Mouse (Mus musculus) thymus, adult 2 months (tissue): Measurements from ENCODE around the gene Lamtor4. TPM values are rescaled to one million over a fixed set of nuclear protein-coding genes. Genes with fewer than 3 reads are reported as not detected.

Source experiments
- DNase-seq: peaks from one replicate; pipeline ENCODE4 v3.0.0; 2021
- H3K27ac ChIP-seq: fragments of 200-500 bp; 2 replicates; pipeline ENCODE4 v1.5.1; 2012; ENCODE audit warnings: low read length, control low read depth; ENCODE audit not compliant: control insufficient read depth, insufficient read depth
- H3K27me3 ChIP-seq: fragments of 200-500 bp; 2 replicates; pipeline ENCODE4 v1.6.1; 2012; ENCODE audit warnings: mild to moderate bottlenecking, low read length, moderate library complexity, mixed read lengths; ENCODE audit not compliant: control insufficient read depth, insufficient read depth
- H3K36me3 ChIP-seq: fragments of 200-500 bp; 2 replicates; pipeline ENCODE4 v1.6.1; 2012; ENCODE audit warnings: mild to moderate bottlenecking, low read length, moderate library complexity; ENCODE audit not compliant: control insufficient read depth, insufficient read depth
- H3K4me1 ChIP-seq: fragments of 200-500 bp; replicated peaks from 2 replicates; pipeline ENCODE4 v1.6.1; 2012; ENCODE audit warnings: low read length; ENCODE audit not compliant: control insufficient read depth, insufficient read depth
- H3K4me3 ChIP-seq: fragments of 200-500 bp; 2 replicates; pipeline ENCODE4 v1.5.1; 2012; ENCODE audit warnings: mild to moderate bottlenecking, low read length, control low read depth, moderate library complexity; ENCODE audit not compliant: control insufficient read depth, insufficient read depth
- CTCF ChIP-seq: fragments of 200-500 bp; IDR thresholded peaks from 2 replicates; pipeline ENCODE4 v1.5.1; 2012; ENCODE audit warnings: mild to moderate bottlenecking, control low read depth, low read length, moderate library complexity, borderline replicate concordance; ENCODE audit not compliant: control insufficient read depth, poor library complexity, insufficient read depth; ENCODE audit errors: extremely low read depth
- POLR2A ChIP-seq: fragments of 200-500 bp; IDR thresholded peaks from 2 replicates; pipeline ENCODE4 v1.6.1; 2012; ENCODE audit warnings: mild to moderate bottlenecking, low read length, control low read depth, moderate library complexity; ENCODE audit not compliant: control insufficient read depth, poor library complexity, insufficient read depth; ENCODE audit errors: extremely low read depth
- WGBS: fragments of 180-500 bp; shearing (Covaris S2); methylation state at CpG from one replicate; pipeline ENCODE4 v1.1.7; 2018; 5-methylcytosine and 5-hydroxymethylcytosine counted together
- polyA plus RNA-seq: library from polyadenylated mRNA; depleted of rRNA; stranded (reverse); fragments of >200 nt; gene quantifications from 2 replicates; pipeline ENCODE4 v1.2.3, GENCODE M21; 2012; rRNA removed

Gene Lamtor4
- polyA plus RNA-seq, 1 experiment, result 162 TPM

GRCm38 (mm10) chr5:138280829-138281228 lies 25.5 kb downstream of the Lamtor4 start:
- TF ChIP-seq CTCF (no peak), POLR2A (no peak)
- Histone ChIP-seq H3K4me3 (no peak overlapping the region), H3K27me3 (no peaks in the 10 kb centered on the region), H3K27ac (no peak overlapping the region), H3K36me3 (no peaks in the 10 kb centered on the region), H3K4me1 (peaks cover 7% of the 10 kb centered on the region; the same call in 1 of the 2 replicates)
- DNase-seq, result no peak
- WGBS, result 93% methylated on average over 15 of the region's 15 CpGs

GRCm38 (mm10) chr5:138281798-138282197 lies 26.5 kb downstream of the Lamtor4 start:
- Histone ChIP-seq H3K4me1 (peaks cover 7% of the 10 kb centered on the region; the same call in 1 of the 2 replicates), H3K27ac (no peak overlapping the region), H3K27me3 (no peaks in the 10 kb centered on the region), H3K4me3 (no peak overlapping the region), H3K36me3 (no peaks in the 10 kb centered on the region)
- WGBS, result 53% methylated on average over 2 of the region's 2 CpGs
- no peak for DNase-seq
- no peak for TF ChIP-seq CTCF
- no peak for TF ChIP-seq POLR2A

- no peak overlapping the region for H3K4me3 ChIP-seq
- H3K27me3 ChIP-seq, result no peaks in the 10 kb centered on the region
- WGBS, result 74% methylated on average over 1 of the region's 1 CpGs
- no peak for TF ChIP-seq POLR2A
- TF ChIP-seq CTCF, result no peak
- H3K27ac ChIP-seq, result no peak overlapping the region
- no peak for DNase-seq
- H3K36me3 ChIP-seq, result no peaks in the 10 kb centered on the region
- H3K4me1 ChIP-seq, result peaks cover 7% of the 10 kb centered on the region; the same call in 1 of the 2 replicates
These were observed 28.3 kb downstream of the Lamtor4 start for GRCm38 (mm10) chr5:138283540-138283939.

GRCm38 (mm10) chr5:138287861-138288260 lies 32.6 kb downstream of the Lamtor4 start:
- Histone ChIP-seq H3K36me3 (no peaks in the 10 kb centered on the region), H3K4me1 (no peaks in the 10 kb centered on the region), H3K27me3 (no peaks in the 10 kb centered on the region), H3K27ac (no peak overlapping the region), H3K4me3 (no peak overlapping the region)
- TF ChIP-seq POLR2A (no peak), CTCF (no peak)
- DNase-seq, result peak; percentile 31
- WGBS, result 82% methylated on average over 3 of the region's 3 CpGs

GRCm38 (mm10) chr5:138291638-138292037 lies 36.4 kb downstream of the Lamtor4 start:
- H3K4me3 ChIP-seq, result no peak overlapping the region
- H3K27me3 ChIP-seq, result no peaks in the 10 kb centered on the region
- DNase-seq, result no peak
- H3K36me3 ChIP-seq, result no peaks in the 10 kb centered on the region
- no peak overlapping the region for H3K27ac ChIP-seq
- no peaks in the 10 kb centered on the region for H3K4me1 ChIP-seq
- WGBS, result 86% methylated on average over 1 of the region's 1 CpGs
- no peak for TF ChIP-seq POLR2A
- no peak for TF ChIP-seq CTCF

GRCm38 (mm10) chr5:138294158-138294557 lies 38.9 kb downstream of the Lamtor4 start:
- Histone ChIP-seq H3K36me3 (no peaks in the 10 kb centered on the region), H3K27ac (no peak overlapping the region), H3K4me3 (no peak overlapping the region), H3K4me1 (no peaks in the 10 kb centered on the region), H3K27me3 (no peaks in the 10 kb centered on the region)
- DNase-seq, result no peak
- TF ChIP-seq POLR2A (no peak), CTCF (no peak)

GRCm38 (mm10) chr5:138299613-138300012 lies 44.3 kb downstream of the Lamtor4 start:
- no peak overlapping the region for H3K27ac ChIP-seq
- TF ChIP-seq POLR2A (no peak), CTCF (no peak)
- no peaks in the 10 kb centered on the region for H3K36me3 ChIP-seq
- H3K4me3 ChIP-seq, result no peak overlapping the region
- no peaks in the 10 kb centered on the region for H3K27me3 ChIP-seq
- H3K4me1 ChIP-seq, result no peaks in the 10 kb centered on the region
- 98% methylated on average over 2 of the region's 2 CpGs for WGBS
- no peak for DNase-seq

Other genes with a start within 250 kb of the Lamtor4 start
- not detected in 2 replicates for gene Smok3a, start 234.2 kb upstream of the Lamtor4 start, polyA plus RNA-seq
- gene Smok3b, start 234.1 kb upstream of the Lamtor4 start, polyA plus RNA-seq, result not detected in 2 replicates
- gene Smok3c, start 202.3 kb upstream of the Lamtor4 start, polyA plus RNA-seq, result not detected in 2 replicates
- 5.1 and 5.9 TPM in 2 replicates for gene Zkscan1, start 170.4 kb upstream of the Lamtor4 start, polyA plus RNA-seq
- gene Zscan21, start 138.6 kb upstream of the Lamtor4 start, polyA plus RNA-seq, result 11.1 and 13.0 TPM in 2 replicates
- 3.3 and 3.6 TPM in 2 replicates for gene Zfp113, start 99.7 kb upstream of the Lamtor4 start, polyA plus RNA-seq
- 78.7 and 92.0 TPM in 2 replicates for gene Cops6, start 94.4 kb upstream of the Lamtor4 start, polyA plus RNA-seq
- 42.9 and 44.2 TPM in 2 replicates for gene Ap4m1, start 83.5 kb upstream of the Lamtor4 start, polyA plus RNA-seq
- 181 and 227 TPM in 2 replicates for gene Mcm7, start 83.1 kb upstream of the Lamtor4 start, polyA plus RNA-seq
- gene Taf6, start 68.0 kb upstream of the Lamtor4 start, polyA plus RNA-seq, result 106 and 108 TPM in 2 replicates
- 8.9 and 9.2 TPM in 2 replicates for gene Cnpy4, start 68.0 kb upstream of the Lamtor4 start, polyA plus RNA-seq
- gene Mblac1, start 61.2 kb upstream of the Lamtor4 start, polyA plus RNA-seq, result 6.7 and 7.6 TPM in 2 replicates
- gene Nxpe5, start 29.6 kb upstream of the Lamtor4 start, polyA plus RNA-seq, result 0.73 and 0.87 TPM in 2 replicates
- gene BC037034, start 8.6 kb downstream of the Lamtor4 start, polyA plus RNA-seq, result 142 and 146 TPM in 2 replicates
- 1.3 and 1.4 TPM in 2 replicates for gene Gal3st4, start 17.4 kb downstream of the Lamtor4 start, polyA plus RNA-seq
- 0.04 and 0.08 TPM in 2 replicates for gene Gm43720, start 24.5 kb downstream of the Lamtor4 start, polyA plus RNA-seq
- gene Gpc2, start 24.5 kb downstream of the Lamtor4 start, polyA plus RNA-seq, result 35.8 and 41.6 TPM in 2 replicates
- gene Stag3, start 24.8 kb downstream of the Lamtor4 start, polyA plus RNA-seq, result 4.7 and 5.4 TPM in 2 replicates
- 2.8 TPM in 2 replicates for gene Pvrig, start 86.5 kb downstream of the Lamtor4 start, polyA plus RNA-seq
- gene Zfp157, start 186.0 kb downstream of the Lamtor4 start, polyA plus RNA-seq, result 8.1 and 8.4 TPM in 2 replicates